Mouse (Mus musculus): ENCODE measurements around the gene Slc12a9.

- TF ChIP-seq ZC3H11A (IDR thresholded peaks at IDR 0.05; ENCODE audit: borderline replicate concordance, low read depth, low read length) (no peak), ZNF384 (IDR thresholded peaks at IDR 0.05; ENCODE audit: low read depth, low read length) (peak; percentile 81), HCFC1 (IDR thresholded peaks at IDR 0.05; ENCODE audit: borderline replicate concordance, insufficient read depth, low read length) (no peak), CHD2 (IDR thresholded peaks at IDR 0.05; ENCODE audit: low read depth, low read length) (no peak), MAFK (IDR thresholded peaks at IDR 0.05; ENCODE audit: insufficient read depth, low read depth, low read length) (no peak)
Measured at GRCm38 (mm10) chr5:137377176-137377575, 43.8 kb upstream of the Slc12a9 start.

All from ES-E14 (cell line).